Mouse (Mus musculus): ENCODE data around the gene Ano9. TPM values are rescaled to one million over a fixed set of nuclear protein-coding genes. Genes with fewer than 3 reads are reported as not detected.

The Ano9 gene
- polyA plus RNA-seq, 1 experiment from 2014 or later: 0.76 TPM

DNA sequence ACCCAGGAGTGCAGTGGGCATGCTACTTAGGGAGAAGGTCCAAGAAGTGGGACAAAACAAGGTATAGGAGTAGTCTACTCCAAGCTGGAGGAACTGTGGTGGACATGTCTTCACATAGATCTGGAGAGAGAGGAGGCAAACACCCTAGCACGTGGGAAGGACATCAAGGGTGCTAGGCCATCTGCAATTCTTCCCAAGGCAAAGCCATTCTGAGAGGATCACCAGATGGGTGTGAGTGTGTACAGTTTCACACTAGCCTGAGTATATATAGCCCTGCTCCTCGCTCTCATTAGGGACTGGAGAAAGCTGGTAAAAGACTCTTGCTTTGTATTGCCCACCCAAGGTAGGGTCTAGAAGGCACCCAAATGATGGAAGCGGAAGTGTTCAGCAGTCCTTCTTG, 54.3 kb downstream of the Ano9 start:
- ATAC-seq (ENCODE audit: insufficient number of reproducible peaks, low FRiP score, low TSS enrichment, low read depth) (no peak), DNase-seq (ENCODE audit: low spot score) (no peak)
- Histone ChIP-seq H3K36me3 (ENCODE audit: control insufficient read depth, insufficient read depth, low read length) (peaks cover 12% of the 10 kb centered on the region), H3K27me3 (ENCODE audit: control insufficient read depth, insufficient read depth, low read length) (no peaks in the 10 kb centered on the region), H3K9me3 (ENCODE audit: control insufficient read depth, low read length) (no peaks in the 10 kb centered on the region), H3K9ac (ENCODE audit: low read length) (no peak overlapping the region), H3K4me2 (ENCODE audit: low read depth, severe bottlenecking) (no peak overlapping the region), H3K4me1 (ENCODE audit: control insufficient read depth, insufficient read depth, low read length) (peaks cover 12% of the 10 kb centered on the region), H3K4me3 (ENCODE audit: low read depth, low read length) (no peak overlapping the region), H3K27ac (replicated peaks; ENCODE audit: low read depth, low read length) (no peak overlapping the region)
- WGBS: 93% methylated on average over 3 of the region's 3 CpGs

DNA sequence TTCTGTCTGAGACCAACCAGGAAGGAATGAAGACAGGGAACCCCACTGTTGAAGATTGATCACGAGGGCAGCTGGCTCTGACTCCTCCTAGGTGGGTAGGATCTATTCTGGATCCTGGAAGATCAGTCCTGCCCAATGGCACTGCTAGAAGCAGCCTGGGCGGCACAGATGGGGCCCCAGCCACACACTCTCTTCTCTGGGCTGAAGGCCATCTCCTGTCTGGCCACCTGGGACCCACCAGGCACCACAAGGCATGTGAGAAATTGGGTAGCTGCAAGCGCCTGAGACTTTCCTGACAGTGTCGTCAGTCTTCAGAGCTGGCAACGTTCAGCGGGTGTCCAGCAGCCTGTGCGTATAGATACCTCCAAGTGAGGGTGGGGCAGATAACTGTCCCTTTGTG, 55.1 kb downstream of the Ano9 start:
- Histone ChIP-seq H3K27me3 (ENCODE audit: control insufficient read depth, insufficient read depth, low read length) (no peaks in the 10 kb centered on the region), H3K9ac (ENCODE audit: low read length) (no peak overlapping the region)
- WGBS: 88% methylated on average over 7 of the region's 7 CpGs

DNA sequence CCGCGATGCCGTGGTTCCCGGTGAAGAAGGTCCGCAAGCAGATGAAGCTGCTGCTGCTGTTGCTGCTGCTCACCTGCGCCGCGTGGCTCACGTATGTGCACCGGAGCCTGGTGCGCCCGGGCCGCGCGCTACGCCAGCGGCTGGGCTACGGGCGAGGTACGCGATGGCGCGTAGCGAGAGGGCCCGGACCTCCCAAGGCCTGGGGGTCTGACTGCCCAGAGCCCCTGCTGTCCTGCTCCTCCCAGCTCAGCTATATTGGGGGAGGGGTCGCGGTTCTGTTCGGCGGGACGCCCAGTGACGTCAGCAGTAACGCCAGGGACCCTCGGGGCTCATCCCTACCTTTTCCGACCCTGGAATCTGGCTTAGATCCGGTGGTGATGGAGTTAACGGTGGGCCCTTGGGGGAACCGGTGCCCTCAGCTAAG, 56.3 kb downstream of the Ano9 start:
- ATAC-seq (ENCODE audit: insufficient number of reproducible peaks, low FRiP score, low TSS enrichment, low read depth) (peak; percentile 59), DNase-seq (ENCODE audit: low spot score) (peak; percentile 65)
- Histone ChIP-seq H3K27ac (replicated peaks; ENCODE audit: low read depth, low read length) (peak overlapping the region; percentile 52; the same call in 1 of the 2 replicates), H3K4me2 (ENCODE audit: low read depth, severe bottlenecking) (peak overlapping the region; percentile 90), H3K4me3 (ENCODE audit: low read depth, low read length) (peak overlapping the region; percentile 88), H3K27me3 (ENCODE audit: control insufficient read depth, insufficient read depth, low read length) (no peaks in the 10 kb centered on the region), H3K36me3 (ENCODE audit: control insufficient read depth, insufficient read depth, low read length) (peaks cover 12% of the 10 kb centered on the region), H3K4me1 (ENCODE audit: control insufficient read depth, insufficient read depth, low read length) (peaks cover 12% of the 10 kb centered on the region), H3K9ac (ENCODE audit: low read length) (peak overlapping the region; percentile 96), H3K9me3 (ENCODE audit: control insufficient read depth, low read length) (no peaks in the 10 kb centered on the region)
- WGBS: under 1% methylated on average over 37 of the region's 37 CpGs

More for the DNA sequence above, 55.1 kb downstream of the Ano9 start:
- DNase-seq (ENCODE audit: low spot score) (no peak), ATAC-seq (ENCODE audit: insufficient number of reproducible peaks, low FRiP score, low TSS enrichment, low read depth) (no peak)
- no peak overlapping the region for H3K27ac ChIP-seq (replicated peaks; ENCODE audit: low read depth, low read length)
- H3K4me2 ChIP-seq (ENCODE audit: low read depth, severe bottlenecking): 0 out of 2 replicates have a peak overlapping the region, but pooled peaks have one; percentile 90
- no peak overlapping the region for H3K4me3 ChIP-seq (ENCODE audit: low read depth, low read length)
- peaks cover 12% of the 10 kb centered on the region for H3K36me3 ChIP-seq (ENCODE audit: control insufficient read depth, insufficient read depth, low read length)
- peaks cover 12% of the 10 kb centered on the region for H3K4me1 ChIP-seq (ENCODE audit: control insufficient read depth, insufficient read depth, low read length)
- H3K9me3 ChIP-seq (ENCODE audit: control insufficient read depth, low read length): no peaks in the 10 kb centered on the region

DNA sequence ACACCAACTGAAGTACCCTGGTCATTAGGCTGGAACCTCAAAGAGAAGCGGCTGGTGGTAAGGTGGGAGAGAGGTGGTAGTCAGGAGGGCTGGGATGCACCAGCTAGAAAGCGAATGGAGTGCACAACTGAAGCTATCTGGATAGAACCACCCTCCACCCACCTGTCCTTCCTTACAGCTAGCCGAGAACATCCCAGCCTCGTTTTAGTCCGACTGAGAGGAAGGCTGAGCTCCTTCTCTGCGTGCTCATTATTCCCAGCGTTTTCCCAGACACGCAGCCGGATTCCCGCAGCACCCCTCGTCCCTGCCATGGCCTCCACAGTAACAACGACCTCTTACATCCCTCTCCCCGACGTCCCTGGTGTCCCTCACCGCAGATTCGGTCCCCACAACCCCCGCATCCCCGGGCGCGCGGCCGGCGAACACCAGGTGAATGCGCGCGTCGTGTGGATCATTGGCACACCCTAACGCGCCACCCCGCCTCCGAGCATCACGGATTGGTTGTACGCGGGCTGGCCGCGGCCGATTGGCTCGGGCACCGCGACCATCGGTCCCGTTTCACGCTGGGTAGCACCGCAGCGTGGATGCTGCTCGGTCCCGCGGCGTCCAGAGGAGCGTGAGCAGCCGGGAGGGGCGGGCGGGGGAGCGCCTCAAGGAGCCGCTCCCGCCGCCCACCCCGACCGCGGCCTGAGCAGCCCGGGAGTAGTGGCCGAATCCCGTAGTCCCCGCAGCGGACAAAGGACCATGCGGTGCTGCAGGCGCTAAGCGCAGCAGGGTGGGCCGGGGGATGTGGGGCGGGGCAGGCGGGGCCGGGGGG, 57.0 kb downstream of the Ano9 start, which contains the start of gene B4galnt4:
B4galnt4 (plus strand) TSS at position 679 of the 817 bp plus-strand sequence.
- H3K27me3 ChIP-seq (ENCODE audit: control insufficient read depth, insufficient read depth, low read length): no peaks in the 10 kb centered on the region
- DNase-seq (ENCODE audit: low spot score): peak; percentile 92
- peak; percentile 91 for ATAC-seq (ENCODE audit: insufficient number of reproducible peaks, low FRiP score, low TSS enrichment, low read depth)

DNA sequence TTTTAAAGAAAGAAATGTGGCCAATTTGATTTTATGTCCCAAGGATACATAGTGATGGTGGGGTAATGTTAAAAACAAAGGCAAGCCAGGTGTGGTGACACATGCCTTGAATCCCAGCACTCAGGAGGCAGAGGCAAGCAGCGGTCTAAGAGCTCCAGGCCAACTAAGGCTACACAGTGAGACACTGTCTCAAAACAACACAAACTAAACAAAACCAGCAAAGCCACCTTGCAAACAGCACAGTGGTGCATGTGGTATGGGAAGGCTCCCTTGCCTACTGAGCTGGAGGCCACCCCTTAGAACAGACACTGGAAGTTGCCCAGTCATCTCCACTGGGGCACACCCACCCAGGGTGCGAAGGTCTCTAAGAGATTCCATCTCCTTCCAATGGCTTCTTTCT, 57.7 kb downstream of the Ano9 start:
- Histone ChIP-seq H3K9me3 (ENCODE audit: control insufficient read depth, low read length) (no peaks in the 10 kb centered on the region), H3K36me3 (ENCODE audit: control insufficient read depth, insufficient read depth, low read length) (peaks cover 3% of the 10 kb centered on the region), H3K4me3 (ENCODE audit: low read depth, low read length) (peak overlapping the region; percentile 88), H3K4me1 (ENCODE audit: control insufficient read depth, insufficient read depth, low read length) (peaks cover 12% of the 10 kb centered on the region), H3K27ac (replicated peaks; ENCODE audit: low read depth, low read length) (no peak overlapping the region), H3K9ac (ENCODE audit: low read length) (peak overlapping the region; percentile 96), H3K27me3 (ENCODE audit: control insufficient read depth, insufficient read depth, low read length) (no peaks in the 10 kb centered on the region), H3K4me2 (ENCODE audit: low read depth, severe bottlenecking) (peak overlapping the region; percentile 90)
- ATAC-seq (ENCODE audit: insufficient number of reproducible peaks, low FRiP score, low TSS enrichment, low read depth) (no peak; the same call in 1 of the 2 replicates), DNase-seq (ENCODE audit: low spot score) (no peak)
- 78% methylated on average over 2 of the region's 2 CpGs for WGBS

More for the DNA sequence above, 57.0 kb downstream of the Ano9 start, which contains the start of gene B4galnt4:
- H3K9me3 ChIP-seq (ENCODE audit: control insufficient read depth, low read length): no peaks in the 10 kb centered on the region
- peak within 1 kb of the TSS; percentile 88 for H3K4me3 ChIP-seq (ENCODE audit: low read depth, low read length)
- peaks cover 9% of the 10 kb centered on the region for H3K36me3 ChIP-seq (ENCODE audit: control insufficient read depth, insufficient read depth, low read length)
- peak within 1 kb of the TSS; percentile 90 for H3K4me2 ChIP-seq (ENCODE audit: low read depth, severe bottlenecking)
- peaks cover 12% of the 10 kb centered on the region for H3K4me1 ChIP-seq (ENCODE audit: control insufficient read depth, insufficient read depth, low read length)
- WGBS: under 1% methylated on average over 72 of the region's 72 CpGs
- peak within 1 kb of the TSS; percentile 96 for H3K9ac ChIP-seq (ENCODE audit: low read length)
- H3K27ac ChIP-seq (replicated peaks; ENCODE audit: low read depth, low read length): peak within 1 kb of the TSS; percentile 52; the same call in 1 of the 2 replicates

DNA sequence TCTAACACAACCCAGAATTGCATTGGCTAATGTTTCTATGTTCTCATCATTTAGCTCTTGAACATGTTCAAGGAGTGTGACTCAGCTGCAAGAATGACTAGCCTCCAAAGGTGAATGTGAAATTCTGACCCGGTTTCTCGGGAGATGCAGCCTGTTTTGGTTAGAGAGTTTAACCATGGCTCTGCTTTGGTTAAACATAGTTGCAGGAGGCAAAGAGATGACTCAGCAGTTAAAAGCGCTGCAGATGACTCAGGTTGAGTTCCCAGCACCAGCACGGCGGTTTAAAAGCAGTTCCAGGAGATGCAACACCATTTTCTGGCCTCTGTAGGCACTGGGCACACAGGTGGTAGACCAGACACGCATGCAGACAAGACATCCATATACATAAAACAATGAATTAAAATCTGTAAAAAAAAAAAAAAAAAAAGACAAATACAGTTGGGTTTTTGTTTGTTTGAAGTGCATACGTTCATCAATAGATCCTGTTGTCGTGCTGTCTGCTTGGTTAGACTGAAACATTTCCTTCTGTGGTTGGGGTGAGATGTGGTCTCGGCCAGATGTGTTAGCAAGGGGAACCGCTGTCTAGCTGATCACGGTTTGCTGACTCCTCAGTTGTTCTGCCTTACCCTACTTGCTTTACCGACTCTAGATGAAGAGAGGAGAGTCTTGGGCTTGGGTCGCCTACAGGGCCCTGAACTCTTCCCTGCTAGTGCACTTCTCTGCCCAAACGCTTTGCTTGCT, 58.8 kb downstream of the Ano9 start:
- no peak overlapping the region for H3K9ac ChIP-seq (ENCODE audit: low read length)
- DNase-seq (ENCODE audit: low spot score): no peak
- no peak overlapping the region for H3K4me2 ChIP-seq (ENCODE audit: low read depth, severe bottlenecking)
- H3K27me3 ChIP-seq (ENCODE audit: control insufficient read depth, insufficient read depth, low read length): no peaks in the 10 kb centered on the region
- 92% methylated on average over 14 of the region's 14 CpGs for WGBS
- H3K27ac ChIP-seq (replicated peaks; ENCODE audit: low read depth, low read length): no peak overlapping the region
- H3K4me3 ChIP-seq (ENCODE audit: low read depth, low read length): no peak overlapping the region
- ATAC-seq (ENCODE audit: insufficient number of reproducible peaks, low FRiP score, low TSS enrichment, low read depth): no peak
- H3K9me3 ChIP-seq (ENCODE audit: control insufficient read depth, low read length): no peaks in the 10 kb centered on the region
- H3K36me3 ChIP-seq (ENCODE audit: control insufficient read depth, insufficient read depth, low read length): no peaks in the 10 kb centered on the region
- peaks cover 12% of the 10 kb centered on the region for H3K4me1 ChIP-seq (ENCODE audit: control insufficient read depth, insufficient read depth, low read length)

DNA sequence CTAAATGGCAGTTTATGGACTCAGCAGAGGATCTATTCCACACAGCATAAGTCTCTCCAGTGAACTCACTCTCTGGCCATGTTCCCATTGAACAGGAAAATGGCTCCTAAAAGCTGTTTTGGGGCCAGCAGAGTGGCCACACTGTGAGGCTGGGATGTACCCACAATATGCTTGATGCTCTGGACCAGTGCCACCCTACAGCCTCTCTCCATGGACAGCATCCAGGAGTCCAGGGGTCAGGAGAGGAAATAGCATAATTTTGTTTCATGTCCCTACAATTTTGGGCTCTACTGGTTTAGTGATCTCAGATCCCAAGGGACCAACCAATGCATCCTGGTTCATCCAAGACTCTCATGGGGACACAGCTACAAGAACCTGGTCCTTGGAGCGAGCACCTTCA, 60.1 kb downstream of the Ano9 start:
- WGBS: 94% methylated on average over 1 of the region's 1 CpGs
- Histone ChIP-seq H3K9me3 (ENCODE audit: control insufficient read depth, low read length) (no peaks in the 10 kb centered on the region), H3K4me3 (ENCODE audit: low read depth, low read length) (no peak overlapping the region), H3K36me3 (ENCODE audit: control insufficient read depth, insufficient read depth, low read length) (no peaks in the 10 kb centered on the region), H3K9ac (ENCODE audit: low read length) (no peak overlapping the region), H3K27ac (replicated peaks; ENCODE audit: low read depth, low read length) (no peak overlapping the region), H3K27me3 (ENCODE audit: control insufficient read depth, insufficient read depth, low read length) (no peaks in the 10 kb centered on the region), H3K4me1 (ENCODE audit: control insufficient read depth, insufficient read depth, low read length) (peaks cover 12% of the 10 kb centered on the region), H3K4me2 (ENCODE audit: low read depth, severe bottlenecking) (no peak overlapping the region)
- ATAC-seq (ENCODE audit: insufficient number of reproducible peaks, low FRiP score, low TSS enrichment, low read depth) (no peak), DNase-seq (ENCODE audit: low spot score) (no peak)

DNA sequence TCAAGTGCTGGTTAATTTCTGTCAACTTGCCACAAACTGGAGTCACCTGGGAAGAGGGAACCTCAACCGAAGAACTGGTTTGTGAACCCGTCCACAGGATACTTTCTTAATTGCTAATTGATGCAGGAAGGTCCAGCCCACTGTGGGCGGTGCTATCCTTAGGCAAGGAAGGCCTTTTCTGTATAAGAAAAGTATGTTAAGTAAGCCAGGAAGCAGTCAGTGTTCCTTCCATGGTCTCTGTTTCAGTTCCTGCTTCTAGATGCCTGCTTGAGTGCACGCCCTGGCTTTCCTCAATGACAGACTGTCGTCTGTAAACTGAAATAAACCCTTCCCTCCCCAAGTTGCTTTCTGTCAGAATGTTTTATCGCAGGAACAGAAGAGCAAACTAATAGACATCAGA, 60.6 kb downstream of the Ano9 start:
- 91% methylated on average over 6 of the region's 6 CpGs for WGBS
- DNase-seq (ENCODE audit: low spot score): no peak
- Histone ChIP-seq H3K4me1 (ENCODE audit: control insufficient read depth, insufficient read depth, low read length) (peaks cover 9% of the 10 kb centered on the region), H3K9ac (ENCODE audit: low read length) (no peak overlapping the region), H3K27me3 (ENCODE audit: control insufficient read depth, insufficient read depth, low read length) (no peaks in the 10 kb centered on the region), H3K4me2 (ENCODE audit: low read depth, severe bottlenecking) (no peak overlapping the region), H3K36me3 (ENCODE audit: control insufficient read depth, insufficient read depth, low read length) (no peaks in the 10 kb centered on the region), H3K4me3 (ENCODE audit: low read depth, low read length) (no peak overlapping the region), H3K27ac (replicated peaks; ENCODE audit: low read depth, low read length) (no peak overlapping the region), H3K9me3 (ENCODE audit: control insufficient read depth, low read length) (no peaks in the 10 kb centered on the region)
- ATAC-seq (ENCODE audit: insufficient number of reproducible peaks, low FRiP score, low TSS enrichment, low read depth): no peak

Measured in limb, embryonic 11.5 days (tissue).